Comparison of ENCODE assay signal across 8 mouse cellular contexts in the genomic region with DNA sequence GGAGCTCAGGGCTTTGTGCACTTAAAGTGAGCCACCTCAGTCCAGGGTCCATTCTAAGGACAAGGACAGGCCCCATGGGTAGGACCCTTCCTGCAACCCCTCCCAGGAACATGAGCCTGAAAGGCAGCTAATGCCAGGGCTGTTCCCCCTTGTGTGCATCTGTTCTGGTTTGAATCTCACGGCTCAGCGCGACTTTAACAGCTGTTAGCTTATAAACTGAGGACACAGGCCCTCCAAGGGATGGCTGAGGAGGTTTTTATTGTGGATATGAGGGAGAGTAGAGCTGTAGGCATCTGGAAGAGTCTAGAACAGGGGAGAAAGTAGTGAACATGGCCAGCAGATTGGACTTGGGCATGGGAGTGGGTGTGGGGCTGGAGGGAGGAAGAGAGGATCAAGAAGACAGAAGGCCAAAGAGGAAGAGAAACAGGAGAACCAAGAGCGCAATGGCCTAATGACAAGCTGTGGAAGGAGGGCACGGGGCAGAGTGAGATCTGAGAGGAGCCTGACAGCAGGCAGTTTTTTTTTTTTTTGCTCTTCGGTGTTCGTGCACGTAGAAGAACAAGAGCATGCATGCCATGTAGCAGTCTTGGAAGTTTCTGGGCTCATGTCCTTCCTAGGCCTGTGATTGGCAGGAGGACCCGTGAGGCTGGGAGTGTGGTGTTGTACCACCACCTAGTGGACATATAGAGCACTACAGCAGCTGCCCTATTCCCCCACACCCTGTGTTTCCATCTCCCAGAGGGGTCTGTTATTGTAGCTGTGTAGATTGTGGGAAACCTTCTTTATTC.
DNase-seq lines count a peak whose midpoint lies in the region; ATAC-seq and TF ChIP-seq lines count a peak whose summit lies in the region.

No protein-coding gene starts in this region.

- no peak for ATAC-seq in embryonic facial prominence, embryonic 13.5 days (ENCODE audit: insufficient number of reproducible peaks, insufficient read depth, low FRiP score, low TSS enrichment, low read depth)
- ATAC-seq in hematopoietic stem cell, adult 5-6 weeks (replicated peaks in 1 of 2; ENCODE audit: insufficient read depth in 1 of 2, low FRiP score in 2 of 2, low TSS enrichment in 1 of 2, low read depth in 1 of 2, poor library complexity in 2 of 2, severe bottlenecking in 2 of 2): peak; percentile 65 to 74
- ATAC-seq in liver, embryonic 13.5 days (ENCODE audit: low read depth): no peak
- no peak for ATAC-seq in neural tube, embryonic 11.5 days (ENCODE audit: insufficient read depth, low FRiP score, low TSS enrichment)

- 21% methylated on average over 9 of the region's 9 CpGs for WGBS in embryonic facial prominence, embryonic 13.5 days
- 37% methylated on average over 9 of the region's 9 CpGs for WGBS in liver, embryonic 13.5 days (ENCODE audit: insufficient replicate concordance)
- WGBS in neural tube, embryonic 11.5 days: 28% methylated on average over 9 of the region's 9 CpGs

- no peaks in the 10 kb centered on the region for H3K9me3 ChIP-seq in embryonic facial prominence, embryonic 13.5 days
- no peaks in the 10 kb centered on the region for H3K9me3 ChIP-seq in liver, embryonic 13.5 days (replicated peaks)
- H3K9me3 ChIP-seq in neural tube, embryonic 11.5 days (ENCODE audit: control insufficient read depth, low read length): no peaks in the 10 kb centered on the region

- no peaks in the 10 kb centered on the region for H3K27me3 ChIP-seq in embryonic facial prominence, embryonic 13.5 days
- H3K27me3 ChIP-seq in liver, embryonic 13.5 days: no peaks in the 10 kb centered on the region
- H3K27me3 ChIP-seq in neural tube, embryonic 11.5 days (ENCODE audit: control insufficient read depth, insufficient read depth, low read length): no peaks in the 10 kb centered on the region

- peaks cover 34% of the 10 kb centered on the region for H3K4me1 ChIP-seq in embryonic facial prominence, embryonic 13.5 days
- H3K4me1 ChIP-seq in liver, embryonic 13.5 days (replicated peaks): peaks cover 41% of the 10 kb centered on the region
- H3K4me1 ChIP-seq in neural tube, embryonic 11.5 days (ENCODE audit: control insufficient read depth, insufficient read depth, low read length): peaks cover 35% of the 10 kb centered on the region

- peak; percentile 97 for TF ChIP-seq CTCF in layer of hippocampus, adult 2 months (conservative IDR thresholded peaks at IDR 0.05)

- H3K4me2 ChIP-seq in embryonic facial prominence, embryonic 13.5 days: no peak overlapping the region
- H3K4me2 ChIP-seq in liver, embryonic 13.5 days: no peak overlapping the region
- H3K4me2 ChIP-seq in neural tube, embryonic 11.5 days (ENCODE audit: low read depth): no peak overlapping the region

- H3K27ac ChIP-seq in layer of hippocampus, adult 2 months: peak overlapping the region; percentile 67
- H3K27ac ChIP-seq in embryonic facial prominence, embryonic 13.5 days: peak overlapping the region; percentile 39
- H3K27ac ChIP-seq in liver, embryonic 13.5 days: no peak overlapping the region
- H3K27ac ChIP-seq in neural tube, embryonic 11.5 days (ENCODE audit: low read depth, low read length): peak overlapping the region; percentile 23; the same call in 1 of the 2 replicates

- H3K4me3 ChIP-seq in layer of hippocampus, adult 2 months: no peak overlapping the region
- no peak overlapping the region for H3K4me3 ChIP-seq in embryonic facial prominence, embryonic 13.5 days
- no peak overlapping the region for H3K4me3 ChIP-seq in liver, embryonic 13.5 days (replicated peaks)
- no peak overlapping the region for H3K4me3 ChIP-seq in neural tube, embryonic 11.5 days (ENCODE audit: low read depth, low read length)

- H3K36me3 ChIP-seq in embryonic facial prominence, embryonic 13.5 days: no peaks in the 10 kb centered on the region
- no peaks in the 10 kb centered on the region for H3K36me3 ChIP-seq in liver, embryonic 13.5 days
- no peaks in the 10 kb centered on the region for H3K36me3 ChIP-seq in neural tube, embryonic 11.5 days (ENCODE audit: control insufficient read depth, insufficient read depth, low read length)

- H3K9ac ChIP-seq in embryonic facial prominence, embryonic 13.5 days: no peak overlapping the region
- H3K9ac ChIP-seq in liver, embryonic 13.5 days: no peak overlapping the region
- no peak overlapping the region for H3K9ac ChIP-seq in neural tube, embryonic 11.5 days (ENCODE audit: low read length)

- peak in 1 of 2 experiments; percentile 67 for DNase-seq in layer of hippocampus, adult 2 months (ENCODE audit: low spot score in 2 of 2)
- DNase-seq in layer of hippocampus, adult 9-11 months: no peak
- peak; percentile 83 for DNase-seq in ZHBTc4 (ENCODE audit: low read depth, low spot score)
- peak; percentile 47 for DNase-seq in liver, embryonic 13.5 days
- DNase-seq in neural tube, embryonic 11.5 days (ENCODE audit: low spot score): peak; percentile 77
- DNase-seq in urinary bladder, postnatal 4 days (ENCODE audit: low spot score in 2 of 2): no peak

Comparison
In these comparisons a context has a peak if more than half of its experiments do, and no peak if none do; other contexts are left out.
1. DNase-seq: peak in ZHBTc4 (single experiment), liver, embryonic 13.5 days (single experiment) and neural tube, embryonic 11.5 days (single experiment); none in layer of hippocampus, adult 9-11 months (single experiment) and urinary bladder, postnatal 4 days (0 of 2).
2. ATAC-seq: peak in hematopoietic stem cell, adult 5-6 weeks (2 of 2); none in embryonic facial prominence, embryonic 13.5 days (single experiment), liver, embryonic 13.5 days (single experiment) and neural tube, embryonic 11.5 days (single experiment).